Mouse (Mus musculus) cerebellum, adult 2 months (tissue): ENCODE results near the gene Gm21970.

Source experiments
- CTCF ChIP-seq: fragments of 200-500 bp; IDR thresholded peaks from 2 replicates; pipeline ENCODE4 v1.5.1; 2011; ENCODE audit warnings: low read depth, mild to moderate bottlenecking, control low read depth, low read length, moderate library complexity, borderline replicate concordance; ENCODE audit not compliant: insufficient read depth
- POLR2A ChIP-seq: fragments of 200-500 bp; IDR thresholded peaks from 2 replicates; pipeline ENCODE4 v1.6.1; 2011; ENCODE audit warnings: low read length, control low read depth, borderline replicate concordance; ENCODE audit not compliant: insufficient read depth

- TF ChIP-seq CTCF (no peak), POLR2A (no peak)
These were observed 13.5 kb downstream of the Gm21970 start for GRCm38 (mm10) chr16:91404828-91405577.
